8 mouse cellular contexts compared by ENCODE assay signal in genomic region chr11:95712563-95713224, GRCm38 (mm10). TPM values are rescaled to one million over a fixed set of nuclear protein-coding genes. Genes with fewer than 3 reads are reported as not detected.
DNase-seq lines count a peak whose midpoint lies in the region; ATAC-seq and TF ChIP-seq lines count a peak whose summit lies in the region.

Gene Zfp652 (plus strand): TSS chr11:95712673.

- dilution Hi-C loops in CH12.LX (cut with MboI; ENCODE audit: extremely low pct_ligation_motif_present, extremely low pct_unique_long_range_greater_than_20kb, low sequenced_read_pairs) = no loop called here

- in situ Hi-C loops in CH12.LX (cut with MboI; ENCODE audit: low pct_ligation_motif_present, low pct_unique_long_range_greater_than_20kb, low sequenced_read_pairs) = no loop called here

- peak within 1 kb of the TSS; percentile 89 to 92 (median 90) for H3K4me3 ChIP-seq in CH12.LX (replicated peaks in 1 of 3; ENCODE audit: low read depth in 2 of 3, low read length in 2 of 3, poor library complexity in 1 of 3)
- H3K4me3 ChIP-seq in forebrain, embryonic 11.5 days (ENCODE audit: low read depth, low read length) = peak within 1 kb of the TSS; percentile 93
- peak within 1 kb of the TSS; percentile 97 for H3K4me3 ChIP-seq in heart, embryonic 16.5 days (ENCODE audit: low read length)
- H3K4me3 ChIP-seq in liver, postnatal 0 days (ENCODE audit: low read depth, low read length) = peak within 1 kb of the TSS; percentile 91
- H3K4me3 ChIP-seq in neural tube, embryonic 14.5 days (ENCODE audit: low read depth, low read length) = peak within 1 kb of the TSS; percentile 95

- peak; percentile 90 for ATAC-seq in forebrain, embryonic 11.5 days (replicated peaks; ENCODE audit: low FRiP score)
- peak; percentile 88 for ATAC-seq in heart, embryonic 16.5 days (replicated peaks; ENCODE audit: extremely low read depth, insufficient read depth, low FRiP score)
- ATAC-seq in liver, postnatal 0 days = peak; percentile 88
- ATAC-seq in neural tube, embryonic 14.5 days (ENCODE audit: low read depth) = peak; percentile 91

- no peak for TF ChIP-seq EP300 in CH12.LX (IDR thresholded peaks at IDR 0.05; ENCODE audit: low read length)
- no peak for TF ChIP-seq EP300 in liver, postnatal 0 days (IDR thresholded peaks at IDR 0.05; ENCODE audit: low read depth)

- H3K27me3 ChIP-seq in CH12.LX (replicated peaks) = peaks cover 6% of the 10 kb centered on the region
- no peaks in the 10 kb centered on the region for H3K27me3 ChIP-seq in forebrain, embryonic 11.5 days (ENCODE audit: control insufficient read depth, insufficient read depth, low read length)
- no peaks in the 10 kb centered on the region for H3K27me3 ChIP-seq in heart, embryonic 16.5 days (ENCODE audit: control insufficient read depth, insufficient read depth, low read length)
- H3K27me3 ChIP-seq in liver, postnatal 0 days (ENCODE audit: insufficient read depth, low read length) = no peaks in the 10 kb centered on the region
- no peaks in the 10 kb centered on the region for H3K27me3 ChIP-seq in neural tube, embryonic 14.5 days (ENCODE audit: control insufficient read depth, insufficient read depth, low read length)

- no peak for TF ChIP-seq RAD21 in CH12.LX (IDR thresholded peaks at IDR 0.05; ENCODE audit: low read depth, low read length)

- TF ChIP-seq POLR2A in CH12.LX (IDR thresholded peaks at IDR 0.05; ENCODE audit: low read depth, low read length) = peak; percentile 77; the same call in 1 of the 2 replicates

- 2% methylated on average over 62 of the region's 103 CpGs for WGBS in forebrain, embryonic 11.5 days
- WGBS in heart, embryonic 16.5 days = under 1% methylated on average over 59 of the region's 103 CpGs
- 2% methylated on average over 27 of the region's 103 CpGs for WGBS in liver, postnatal 0 days (ENCODE audit: insufficient replicate concordance)
- WGBS in neural tube, embryonic 14.5 days = 0% methylated on average over 20 of the region's 103 CpGs

- peaks cover 6 to 32% of the 10 kb centered on the region in 2 experiments; a peak in 3 of 4 replicates for H3K4me1 ChIP-seq in CH12.LX (ENCODE audit: control insufficient read depth in 1 of 2, insufficient read depth in 2 of 2)
- H3K4me1 ChIP-seq in forebrain, embryonic 11.5 days (replicated peaks; ENCODE audit: control insufficient read depth, insufficient read depth, low read length) = peaks cover 9% of the 10 kb centered on the region
- H3K4me1 ChIP-seq in heart, embryonic 16.5 days (ENCODE audit: control insufficient read depth, insufficient read depth, low read length) = peaks cover 14% of the 10 kb centered on the region
- H3K4me1 ChIP-seq in liver, postnatal 0 days (ENCODE audit: insufficient read depth) = peaks cover 31% of the 10 kb centered on the region
- peaks cover 28% of the 10 kb centered on the region for H3K4me1 ChIP-seq in neural tube, embryonic 14.5 days (ENCODE audit: control insufficient read depth, insufficient read depth, low read length)

- peaks cover 0 to 4% of the 10 kb centered on the region in 2 experiments for H3K36me3 ChIP-seq in CH12.LX (replicated peaks in 1 of 2; ENCODE audit: control insufficient read depth in 1 of 2, insufficient read depth in 1 of 2, low read length in 1 of 2)
- no peaks in the 10 kb centered on the region for H3K36me3 ChIP-seq in forebrain, embryonic 11.5 days (ENCODE audit: control insufficient read depth, insufficient read depth, low read length)
- H3K36me3 ChIP-seq in heart, embryonic 16.5 days (ENCODE audit: control insufficient read depth, insufficient read depth) = no peaks in the 10 kb centered on the region
- no peaks in the 10 kb centered on the region for H3K36me3 ChIP-seq in liver, postnatal 0 days (replicated peaks; ENCODE audit: insufficient read depth, low read length)
- H3K36me3 ChIP-seq in neural tube, embryonic 14.5 days (ENCODE audit: control insufficient read depth, insufficient read depth, low read length) = no peaks in the 10 kb centered on the region

- H3K79me2 ChIP-seq in CH12.LX (replicated peaks; ENCODE audit: control insufficient read depth, extremely low read depth, insufficient read depth, poor library complexity, severe bottlenecking) = peaks cover 25% of the 10 kb centered on the region

- peak within 1 kb of the TSS; percentile 99 for H3K4me2 ChIP-seq in CH12.LX (ENCODE audit: insufficient read depth, low read depth, poor library complexity, severe bottlenecking)
- H3K4me2 ChIP-seq in forebrain, embryonic 11.5 days (ENCODE audit: low read depth, low read length, severe bottlenecking) = peak within 1 kb of the TSS; percentile 88
- H3K4me2 ChIP-seq in heart, embryonic 16.5 days (ENCODE audit: low read depth, low read length) = peak within 1 kb of the TSS; percentile 98
- H3K4me2 ChIP-seq in liver, postnatal 0 days (ENCODE audit: low read depth, low read length) = peak within 1 kb of the TSS; percentile 98
- peak within 1 kb of the TSS; percentile 69 for H3K4me2 ChIP-seq in neural tube, embryonic 14.5 days (ENCODE audit: low read depth, low read length)

- TF ChIP-seq CTCF in CH12.LX (conservative IDR thresholded peaks at IDR 0.05 in 1 of 2, IDR thresholded peaks at IDR 0.05 in 1 of 2; ENCODE audit: low read depth in 2 of 2, low read length in 2 of 2) = no peak
- TF ChIP-seq CTCF in liver, postnatal 0 days (IDR thresholded peaks at IDR 0.05; ENCODE audit: low read depth) = no peak

- H3K9ac ChIP-seq in CH12.LX (ENCODE audit: insufficient read depth, low read depth) = peak within 1 kb of the TSS; percentile 89
- peak within 1 kb of the TSS; percentile 96 for H3K9ac ChIP-seq in forebrain, embryonic 11.5 days (ENCODE audit: low read length)
- peak within 1 kb of the TSS; percentile 97 for H3K9ac ChIP-seq in heart, embryonic 16.5 days (ENCODE audit: low read length)
- H3K9ac ChIP-seq in liver, postnatal 0 days (replicated peaks) = peak within 1 kb of the TSS; percentile 99
- H3K9ac ChIP-seq in neural tube, embryonic 14.5 days (replicated peaks; ENCODE audit: low read depth, low read length) = peak within 1 kb of the TSS; percentile 98

- peak within 1 kb of the TSS; percentile 37 for H3K27ac ChIP-seq in CH12.LX (ENCODE audit: insufficient read depth, low read depth)
- peak within 1 kb of the TSS; percentile 91 for H3K27ac ChIP-seq in forebrain, embryonic 11.5 days (ENCODE audit: low read depth, low read length)
- H3K27ac ChIP-seq in heart, embryonic 16.5 days (ENCODE audit: low read length) = peak within 1 kb of the TSS; percentile 92
- peak within 1 kb of the TSS; percentile 99 for H3K27ac ChIP-seq in liver, postnatal 0 days (ENCODE audit: low read depth)
- H3K27ac ChIP-seq in neural tube, embryonic 14.5 days (ENCODE audit: low read depth, low read length) = peak within 1 kb of the TSS; percentile 97

- peak; percentile 97 for DNase-seq in CH12.LX (ENCODE audit: extremely low read depth)
- DNase-seq in c-Kit-positive CD71-negative TER-119-negative erythroid progenitor cells, embryonic 14.5 days (ENCODE audit: low read depth) = peak; percentile 82
- DNase-seq in forebrain, embryonic 11.5 days (ENCODE audit: low spot score) = peak; percentile 97
- DNase-seq in kidney, postnatal 36 days = peak; percentile 90
- DNase-seq in liver, postnatal 0 days = peak; percentile 93
- DNase-seq in testis, postnatal 14 days (ENCODE audit: low spot score) = peak; percentile 95

- H3K9me3 ChIP-seq in CH12.LX (replicated peaks; ENCODE audit: low read length) = no peaks in the 10 kb centered on the region
- no peaks in the 10 kb centered on the region for H3K9me3 ChIP-seq in forebrain, embryonic 11.5 days (ENCODE audit: control insufficient read depth, low read length)
- no peaks in the 10 kb centered on the region for H3K9me3 ChIP-seq in heart, embryonic 16.5 days (replicated peaks; ENCODE audit: control insufficient read depth, low read length)
- no peaks in the 10 kb centered on the region for H3K9me3 ChIP-seq in liver, postnatal 0 days (ENCODE audit: low read length)
- no peaks in the 10 kb centered on the region for H3K9me3 ChIP-seq in neural tube, embryonic 14.5 days (ENCODE audit: control insufficient read depth, low read length)

TF ChIP-seq in CH12.LX, 34 proteins besides CTCF, POLR2A, EP300 and RAD21 (continues in another document):
- TF ChIP-seq E2F4 (IDR thresholded peaks at IDR 0.05; ENCODE audit: insufficient replicate concordance, low read depth, low read length) (no peak), MYC (IDR thresholded peaks at IDR 0.05; ENCODE audit: low read depth, low read length) (no peak; the same call in 1 of the 2 replicates), RCOR1 (conservative IDR thresholded peaks at IDR 0.05; ENCODE audit: low read depth, low read length) (no peak; the same call in 1 of the 2 replicates), POLR2AphosphoS2 (IDR thresholded peaks at IDR 0.05; ENCODE audit: low read depth, low read length) (no peak; the same call in 1 of the 2 replicates), BHLHE40 (IDR thresholded peaks at IDR 0.05; ENCODE audit: low read depth, low read length) (peak; percentile 77), KAT2A (IDR thresholded peaks at IDR 0.05; ENCODE audit: insufficient replicate concordance, low read length) (0 out of 2 replicates have a peak, but pooled peaks have one; percentile 42), NELFE (IDR thresholded peaks at IDR 0.05; ENCODE audit: low read depth, low read length) (peak; percentile 14; the same call in 1 of the 2 replicates), PAX5 (IDR thresholded peaks at IDR 0.05; ENCODE audit: low read length) (no peak), ETS1 (conservative IDR thresholded peaks at IDR 0.05; ENCODE audit: low read depth, low read length) (peak; percentile 32; the same call in 1 of the 2 replicates), MAX (IDR thresholded peaks at IDR 0.05; ENCODE audit: low read length) (peak; percentile 37; the same call in 1 of the 2 replicates), GABPA (IDR thresholded peaks at IDR 0.05; ENCODE audit: insufficient replicate concordance, low read depth, low read length) (no peak), UBTF (IDR thresholded peaks at IDR 0.05; ENCODE audit: low read depth, low read length) (0 out of 2 replicates have a peak, but pooled peaks have one; percentile 25), MAZ (IDR thresholded peaks at IDR 0.05; ENCODE audit: low read depth, low read length) (peak; percentile 91), CHD1 (IDR thresholded peaks at IDR 0.05; ENCODE audit: low read depth, low read length) (no peak), USF1 (IDR thresholded peaks at IDR 0.05; ENCODE audit: low read depth, low read length) (no peak), ZC3H11A (IDR thresholded peaks at IDR 0.05; ENCODE audit: low read depth, low read length) (no peak)

RNA-seq across cellular contexts. Expression of gene Zfp652, which starts in this region (rescaled TPM):
- total RNA-seq in CH12.LX (2012; rRNA removed) (6.2 and 6.3 TPM in 2 replicates), CH12.LX (2014; rRNA removed) (3.0 and 3.5 TPM in 2 replicates)
- 9.4 and 9.8 TPM in 2 replicates for polyA plus RNA-seq in CH12.LX (2012; ENCODE audit: insufficient read length, low read depth)
- 11.9 and 13.9 TPM in 2 replicates for polyA plus RNA-seq in forebrain, embryonic 11.5 days (2014; fragmentation: Nextera tagmentation; extraction: Ambion mirVana)
- polyA plus RNA-seq in heart, embryonic 16.5 days (2015; fragmentation: Nextera tagmentation; extraction: Ambion mirVana) = 13.6 and 14.0 TPM in 2 replicates
- 5.0 and 5.6 TPM in 2 replicates for polyA plus RNA-seq in liver, postnatal 0 days (2015; fragmentation: Nextera tagmentation; extraction: Ambion mirVana)
- 12.9 and 14.0 TPM in 2 replicates for polyA plus RNA-seq in neural tube, embryonic 14.5 days (2014; fragmentation: Nextera tagmentation; extraction: Ambion mirVana)

Comparison
In these comparisons a context has a peak if more than half of its experiments do, and no peak if none do; other contexts are left out.
1. Peak in every context shown above with its lines: DNase-seq, ATAC-seq, H3K4me3 ChIP-seq and H3K27ac ChIP-seq.
2. H3K27ac ChIP-seq: peak in every context shown above with its lines; median percentile 99 in liver, postnatal 0 days; 97 in neural tube, embryonic 14.5 days; 92 in heart, embryonic 16.5 days; 91 in forebrain, embryonic 11.5 days; 37 in CH12.LX.